Mouse (Mus musculus) lung, postnatal 4 days (tissue): ENCODE results near the gene Madd.

Experiments used
- DNase-seq, 2 experiments: peaks; one replicate each; pipeline ENCODE4 v3.0.0; 2021

The Madd gene

GRCm38 (mm10) chr2:91088987-91089386 is 94.7 kb downstream of the Madd start:
- peak in 1 of 2 experiments; percentile 48 for DNase-seq

GRCm38 (mm10) chr2:91087453-91087852 is 96.2 kb downstream of the Madd start:
- no peak for DNase-seq
